Mouse (Mus musculus) WW6 (cell line): ENCODE results near the gene Gm28490.
"Not testable (repeated sequence)": the region's sequence is repeated elsewhere in the genome, so short reads cannot be mapped to it uniquely, and the experiment has no call there.

Source experiments
- DNase-seq: peaks from one replicate; pipeline ENCODE4 v3.0.0-alpha.2; 2013; ENCODE audit warnings: low read depth, low spot score

Gene Gm28490

DNA sequence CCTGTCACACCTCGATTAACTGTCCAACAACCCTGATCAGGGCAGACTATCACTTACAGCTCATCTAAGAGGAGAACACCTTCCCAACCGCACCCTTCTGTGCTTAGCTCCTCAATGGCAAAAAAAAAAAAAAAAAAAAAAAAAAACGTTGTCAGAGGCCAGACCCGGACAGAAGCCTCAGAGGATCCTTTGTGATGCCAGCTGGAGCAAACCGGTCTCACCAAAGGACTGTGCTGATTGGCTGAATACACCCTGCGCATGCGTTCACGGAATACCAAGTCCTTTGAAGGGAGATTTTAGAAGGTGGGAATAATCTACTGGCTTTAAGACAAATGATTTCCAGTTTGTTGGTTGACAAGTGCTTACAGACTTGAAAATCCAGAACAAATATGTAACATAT, at the start of gene Gm28490:
TSS of gene Gm28490 (minus strand) at position 101 of the 400 bp plus-strand sequence.
- not testable (repeated sequence) for DNase-seq
